Mouse (Mus musculus) thymus, adult 2 months (tissue): ENCODE results near the gene Csf1.

Experiments used
- CTCF ChIP-seq: fragments of 200-500 bp; IDR thresholded peaks from 2 replicates; pipeline ENCODE4 v1.5.1; 2012; ENCODE audit warnings: mild to moderate bottlenecking, control low read depth, low read length, moderate library complexity, borderline replicate concordance; ENCODE audit not compliant: control insufficient read depth, poor library complexity, insufficient read depth; ENCODE audit errors: extremely low read depth
- POLR2A ChIP-seq: fragments of 200-500 bp; IDR thresholded peaks from 2 replicates; pipeline ENCODE4 v1.6.1; 2012; ENCODE audit warnings: mild to moderate bottlenecking, low read length, control low read depth, moderate library complexity; ENCODE audit not compliant: control insufficient read depth, poor library complexity, insufficient read depth; ENCODE audit errors: extremely low read depth

- TF ChIP-seq POLR2A (no peak), CTCF (no peak)
Observed at GRCm38 (mm10) chr3:107739456-107739855, 20.8 kb downstream of the Csf1 start.
